Mouse (Mus musculus) E14TG2a.4 (cell line): ENCODE measurements around the gene Hid1.

ENCODE experiments used
- CTCF ChIP-seq: conservative IDR thresholded peaks from 2 replicates; pipeline ENCODE4 v1.5.1; 2014; ENCODE audit warnings: low read length
- NANOG ChIP-seq: IDR thresholded peaks from 2 replicates; pipeline ENCODE4 v1.6.1; 2014; ENCODE audit warnings: borderline replicate concordance, low read length, mixed read lengths
- POU5F1 ChIP-seq: IDR thresholded peaks from 2 replicates; pipeline ENCODE4 v1.6.1; 2014; ENCODE audit warnings: low read length, borderline replicate concordance

DNA sequence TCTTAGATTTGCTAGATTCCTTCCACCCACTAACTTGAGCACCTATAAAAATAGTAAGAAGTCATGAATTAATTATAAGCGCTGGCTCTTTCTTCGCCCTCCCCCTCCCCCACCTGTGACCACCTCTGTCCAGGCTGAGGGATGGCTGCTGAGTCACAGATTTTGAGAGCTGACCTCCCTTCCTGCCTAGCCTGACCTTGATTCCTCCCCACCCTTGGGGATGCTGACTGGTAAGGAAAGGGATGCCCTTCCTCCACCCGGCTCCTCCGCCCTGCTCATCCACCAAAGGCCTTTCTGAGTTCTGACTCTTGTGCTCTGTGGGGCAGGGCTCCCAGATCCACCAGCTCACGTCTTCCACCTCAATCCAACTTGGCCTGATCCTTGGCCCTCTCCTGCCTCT is 17.0 kb upstream of the Hid1 start:
- TF ChIP-seq NANOG, result no peak
- no peak for TF ChIP-seq CTCF
- no peak for TF ChIP-seq POU5F1
